Mouse (Mus musculus) mesoderm, embryonic 11.5 days (tissue): ENCODE measurements at regions not wholly inside any gene's neighbourhood (a gene's known extent, or its start where the extent isn't known, plus 50 kb on each side); places are given as distances from the start of the nearest gene placed in this dataset.

Source experiments
- DNase-seq: peaks from one replicate; pipeline ENCODE4 v3.0.0-alpha.2; 2012; ENCODE audit warnings: low read depth, low spot score

GRCm38 (mm10) chr15:56604266-56604665 lies 873.2 kb downstream of the Slc22a22 start:
- no peak for DNase-seq

DNA sequence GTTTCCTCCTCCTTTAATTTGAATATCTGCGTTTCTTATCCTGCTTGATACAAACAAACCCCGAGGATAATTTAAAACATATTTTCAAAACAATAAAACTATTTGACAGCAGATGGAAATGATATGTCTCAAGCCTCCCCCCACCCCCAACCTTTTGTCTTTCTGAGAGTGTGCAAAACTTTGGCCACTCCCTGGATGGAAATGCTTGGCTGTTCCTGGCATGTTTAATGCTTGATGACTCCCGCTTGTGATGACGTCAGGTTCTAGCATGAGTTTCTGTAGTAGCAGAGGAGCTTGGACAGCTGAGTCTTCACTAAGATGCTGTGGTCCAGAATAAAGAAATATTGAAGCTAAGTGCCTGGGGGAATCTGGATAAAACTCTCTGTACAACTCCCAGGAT lies 884.8 kb downstream of the Slc22a22 start:
- DNase-seq = no peak

DNA sequence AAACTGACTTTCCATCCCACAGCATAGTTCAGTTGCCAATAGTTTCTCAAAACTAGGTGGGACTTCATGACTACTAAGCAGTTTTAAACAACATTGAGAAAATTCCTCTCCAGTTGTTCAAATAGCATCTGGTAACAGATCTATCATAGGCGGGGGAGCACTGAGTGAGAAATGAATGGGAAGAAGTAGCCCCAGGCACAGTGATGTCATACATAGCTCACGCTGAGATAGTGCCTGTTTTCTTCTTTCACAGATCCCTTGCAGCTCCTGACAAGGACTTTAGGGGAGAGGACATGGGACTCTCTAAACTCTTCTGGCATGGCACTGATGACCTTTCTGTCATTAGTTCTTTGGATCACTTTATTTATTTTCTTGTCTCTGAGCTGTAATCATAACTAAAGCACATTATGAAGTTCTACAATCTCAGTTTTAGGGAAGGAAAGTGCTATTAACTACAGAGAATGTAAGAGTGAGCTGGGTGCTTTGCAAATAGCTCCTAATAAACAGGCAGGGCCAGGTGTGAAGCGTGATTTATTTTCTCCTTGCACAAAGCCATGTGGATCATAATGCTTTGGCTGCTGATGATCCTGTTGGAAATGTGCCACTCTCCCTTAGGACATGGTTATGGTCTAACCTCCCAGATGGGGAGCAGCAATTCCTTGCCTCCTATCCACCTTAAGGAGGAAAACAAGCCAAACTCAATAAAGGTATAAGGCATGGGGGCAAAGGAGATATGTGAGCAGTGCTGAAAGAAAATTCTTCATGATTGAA lies 896.5 kb downstream of the Slc22a22 start:
- DNase-seq = peak; percentile 22

GRCm38 (mm10) chr15:56563192-56563591 lies 914.2 kb downstream of the Slc22a22 start:
- no peak for DNase-seq

GRCm38 (mm10) chr15:56562785-56563184 lies 914.6 kb downstream of the Slc22a22 start:
- no peak for DNase-seq

GRCm38 (mm10) chr15:56562143-56562542 lies 915.3 kb downstream of the Slc22a22 start:
- no peak for DNase-seq

DNA sequence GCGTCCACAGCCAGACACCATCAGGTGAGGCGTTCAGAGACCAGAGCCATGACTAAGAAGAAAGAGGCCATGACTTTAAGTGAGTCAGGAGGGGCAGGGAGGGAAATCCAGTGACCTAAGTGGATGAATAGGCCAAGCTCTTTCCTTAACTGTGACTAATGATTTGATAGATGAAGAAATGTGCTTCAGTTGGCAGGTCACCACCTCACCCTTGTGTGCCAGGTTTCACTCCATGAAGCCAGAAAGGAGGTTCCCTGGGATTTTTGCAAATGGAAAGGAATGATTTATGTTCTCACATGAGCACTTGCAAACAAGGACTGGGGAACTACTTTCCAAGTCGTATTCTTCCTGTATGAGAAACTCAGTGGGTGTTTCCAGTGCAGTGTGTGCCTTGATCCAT lies 923.0 kb downstream of the Slc22a22 start:
- peak; percentile 1 for DNase-seq

DNA sequence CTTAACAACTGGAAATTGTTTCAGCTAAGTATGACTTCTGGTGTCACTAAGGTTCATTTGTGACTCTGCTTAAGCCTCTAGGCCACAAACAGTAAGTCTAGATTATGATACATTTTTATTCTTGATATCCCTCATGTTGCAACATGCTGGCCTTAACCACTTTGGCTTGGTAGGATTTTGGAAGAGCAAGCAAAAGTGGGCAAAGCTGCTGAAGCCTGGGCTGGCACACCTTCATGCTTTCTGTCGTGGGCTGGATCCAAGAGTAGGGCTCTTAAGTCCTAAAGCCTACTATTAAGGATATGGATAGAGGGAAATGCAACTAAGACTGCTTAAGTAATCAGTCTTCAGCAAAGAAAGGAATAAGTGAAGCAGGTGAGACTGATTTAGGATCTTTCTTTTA lies 923.6 kb downstream of the Slc22a22 start:
- no peak for DNase-seq

DNA sequence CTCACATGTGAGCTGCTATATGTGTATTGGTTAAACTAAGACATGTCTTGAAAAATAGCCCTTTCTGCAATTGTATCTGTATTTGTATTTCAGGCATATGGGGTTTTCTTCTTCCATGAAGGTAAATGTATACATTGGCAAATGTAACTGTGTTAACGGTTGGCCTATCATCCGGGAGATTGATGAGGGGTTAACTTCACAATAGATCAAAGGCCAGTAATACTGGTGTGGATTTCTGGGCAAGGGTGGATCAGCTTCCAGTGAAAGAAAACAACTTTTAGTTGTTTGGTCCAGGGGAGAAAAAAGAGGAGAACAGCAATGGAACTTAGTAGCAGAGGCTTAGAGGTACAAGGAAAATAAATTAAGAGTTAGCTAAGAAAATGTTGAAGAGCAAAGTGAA lies 945.9 kb downstream of the Slc22a22 start:
- peak; percentile 3 for DNase-seq

DNA sequence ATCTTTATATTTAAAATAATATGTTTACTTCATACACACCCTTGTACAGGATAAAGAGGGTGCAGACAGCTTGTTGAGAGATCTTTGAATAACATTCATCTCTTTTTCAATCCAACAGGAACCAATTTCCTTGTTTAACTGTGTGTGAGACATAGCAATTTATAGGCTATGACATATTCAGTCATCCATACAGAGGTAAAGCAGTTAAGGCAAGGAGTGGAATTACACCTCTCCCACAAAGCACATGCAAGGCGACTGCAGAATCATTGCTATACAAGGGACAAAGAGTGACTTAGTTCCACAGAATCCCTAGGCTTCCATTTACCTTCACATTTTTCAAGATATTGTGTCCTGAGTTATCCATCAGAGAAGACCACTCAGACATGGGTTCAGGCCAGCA lies 959.0 kb downstream of the Slc22a22 start:
- DNase-seq = no peak

GRCm38 (mm10) chr15:56516095-56516494 lies 961.3 kb downstream of the Slc22a22 start:
- no peak for DNase-seq

DNA sequence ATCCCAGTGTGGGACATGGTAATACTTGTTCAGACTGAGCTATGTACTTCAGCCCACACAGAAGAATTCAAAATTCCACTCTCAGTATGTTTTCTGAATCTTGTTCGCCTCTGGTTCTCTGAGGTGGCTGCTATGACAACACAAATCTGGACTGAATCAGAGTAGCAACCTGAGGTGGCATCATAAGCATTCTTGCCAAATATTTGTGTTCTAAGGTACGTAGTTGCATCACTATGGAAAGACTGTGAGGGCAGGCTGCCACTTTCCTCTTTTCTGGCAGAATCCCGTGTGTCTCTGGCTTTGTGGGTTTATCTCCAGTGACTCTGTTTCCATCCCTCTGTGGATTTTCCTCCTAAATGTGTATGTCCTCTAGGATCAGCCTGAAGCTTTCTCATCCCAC lies 978.7 kb downstream of the Slc22a22 start:
- no peak for DNase-seq

GRCm38 (mm10) chr15:56497757-56498156 lies 979.7 kb downstream of the Slc22a22 start:
- DNase-seq = no peak

GRCm38 (mm10) chr15:56496355-56496754 lies 981.1 kb downstream of the Slc22a22 start:
- no peak for DNase-seq

- DNase-seq = no peak
Observed at GRCm38 (mm10) chr15:56485931-56486330, 991.5 kb downstream of the Slc22a22 start.

DNA sequence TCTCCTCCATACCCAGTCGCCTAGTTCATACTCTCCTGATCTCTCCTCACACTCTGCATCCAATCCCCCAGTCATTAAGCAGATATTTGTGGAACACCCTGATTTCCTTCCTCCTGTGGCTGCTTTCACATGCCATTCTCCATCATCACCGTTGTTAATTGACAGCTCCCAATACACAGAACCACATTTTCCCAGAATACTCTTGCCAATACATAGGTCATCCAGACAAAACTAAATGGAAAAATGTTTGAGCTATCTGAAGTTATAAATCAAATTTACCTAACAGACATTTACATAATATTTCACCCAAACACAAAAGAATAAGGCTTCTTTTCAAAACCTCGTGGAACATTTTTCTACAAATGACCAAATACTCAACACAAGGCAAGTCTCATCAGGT lies 992.7 kb downstream of the Slc22a22 start:
- DNase-seq = no peak

DNA sequence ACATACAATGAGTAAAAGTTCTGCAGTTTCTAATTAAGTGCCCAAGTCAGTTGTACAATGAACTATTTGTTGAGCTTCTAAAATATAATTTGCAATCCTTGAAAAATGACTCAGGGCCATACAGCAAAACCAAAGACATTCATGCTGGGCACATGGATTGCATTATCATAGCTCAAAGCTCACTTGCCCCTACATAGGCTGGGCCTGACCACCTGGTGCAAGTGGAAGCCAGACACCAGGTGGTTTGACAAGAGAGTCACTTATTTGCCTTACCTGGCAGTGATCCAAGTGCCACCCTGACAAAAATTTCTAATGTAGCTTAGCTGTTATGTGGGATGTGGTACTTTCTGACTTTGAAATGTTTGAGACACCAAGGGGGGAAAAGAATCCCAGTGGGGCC lies 997.7 kb downstream of the Slc22a22 start:
- DNase-seq = no peak

DNA sequence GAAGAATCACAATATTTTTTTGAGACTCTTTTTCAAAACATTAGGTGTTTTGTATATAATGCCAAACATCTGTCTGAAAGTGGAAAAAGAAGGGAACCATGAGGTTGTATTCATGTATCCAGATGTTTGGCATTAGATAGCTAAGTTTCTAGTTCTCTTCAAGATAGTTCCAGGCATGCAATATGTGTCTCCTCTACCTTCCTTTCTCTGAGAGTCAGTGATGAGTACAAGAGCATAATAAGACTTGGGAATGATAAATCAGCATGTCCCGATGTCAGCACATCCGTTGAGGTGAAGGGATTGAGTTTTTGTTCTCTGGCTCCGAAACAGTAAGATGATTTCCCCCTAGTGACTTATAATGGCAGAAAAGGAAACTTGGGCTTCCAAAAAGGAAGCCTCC lies 998.4 kb downstream of the Slc22a22 start:
- no peak for DNase-seq

DNA sequence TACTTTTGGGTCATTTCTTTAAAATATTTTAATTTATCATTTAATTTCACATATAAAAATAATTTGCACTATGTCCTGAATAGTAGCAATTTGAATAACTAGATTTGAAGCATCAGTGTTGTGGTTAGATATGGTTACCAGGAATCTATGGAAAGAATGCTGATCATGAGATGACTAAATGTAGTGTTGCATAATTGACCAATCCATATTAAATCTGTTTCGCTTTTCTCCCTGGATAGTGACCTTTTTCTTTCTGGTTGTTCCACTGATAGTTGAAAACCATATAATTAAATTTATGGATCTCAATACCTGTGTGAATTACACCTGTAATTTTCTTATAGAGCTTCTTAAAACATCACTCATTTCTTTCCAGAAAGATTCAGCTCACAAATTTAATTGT lies 1003.7 kb downstream of the Slc22a22 start:
- no peak for DNase-seq

DNA sequence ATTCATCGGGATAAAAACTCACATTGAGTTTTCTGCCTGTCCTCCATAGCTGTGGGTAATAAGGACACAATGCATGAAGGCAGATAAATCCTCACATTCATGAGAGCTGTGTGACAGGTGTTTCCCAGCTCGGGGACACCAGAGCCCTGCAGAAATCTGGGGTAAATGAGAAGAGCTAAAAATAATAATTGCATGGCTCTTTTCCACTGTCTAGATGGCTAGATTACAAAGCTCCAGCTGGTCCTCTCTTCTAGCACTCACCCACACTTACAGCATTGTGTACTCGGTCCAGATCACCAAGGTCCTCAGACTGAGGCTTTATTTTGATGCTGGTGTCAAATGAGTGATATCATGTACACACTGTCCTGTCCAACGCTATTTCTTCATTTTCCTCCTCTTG lies 1025.5 kb downstream of the Slc22a22 start:
- no peak for DNase-seq

GRCm38 (mm10) chr15:56448015-56448645 lies 1029.3 kb downstream of the Slc22a22 start:
- no peak for DNase-seq

- DNase-seq = no peak
Observed at GRCm38 (mm10) chr15:56440171-56440570, 1037.3 kb downstream of the Slc22a22 start.

- no peak for DNase-seq
Observed at GRCm38 (mm10) chr15:56438370-56438769, 1039.1 kb downstream of the Slc22a22 start.
